Mouse (Mus musculus): Measurements from ENCODE around the gene S100z. TPM values are rescaled to one million over a fixed set of nuclear protein-coding genes. Genes with fewer than 3 reads are reported as not detected.

Gene S100z
- not detected for polyA plus RNA-seq (2017; shearing (Covaris generic))

DNA sequence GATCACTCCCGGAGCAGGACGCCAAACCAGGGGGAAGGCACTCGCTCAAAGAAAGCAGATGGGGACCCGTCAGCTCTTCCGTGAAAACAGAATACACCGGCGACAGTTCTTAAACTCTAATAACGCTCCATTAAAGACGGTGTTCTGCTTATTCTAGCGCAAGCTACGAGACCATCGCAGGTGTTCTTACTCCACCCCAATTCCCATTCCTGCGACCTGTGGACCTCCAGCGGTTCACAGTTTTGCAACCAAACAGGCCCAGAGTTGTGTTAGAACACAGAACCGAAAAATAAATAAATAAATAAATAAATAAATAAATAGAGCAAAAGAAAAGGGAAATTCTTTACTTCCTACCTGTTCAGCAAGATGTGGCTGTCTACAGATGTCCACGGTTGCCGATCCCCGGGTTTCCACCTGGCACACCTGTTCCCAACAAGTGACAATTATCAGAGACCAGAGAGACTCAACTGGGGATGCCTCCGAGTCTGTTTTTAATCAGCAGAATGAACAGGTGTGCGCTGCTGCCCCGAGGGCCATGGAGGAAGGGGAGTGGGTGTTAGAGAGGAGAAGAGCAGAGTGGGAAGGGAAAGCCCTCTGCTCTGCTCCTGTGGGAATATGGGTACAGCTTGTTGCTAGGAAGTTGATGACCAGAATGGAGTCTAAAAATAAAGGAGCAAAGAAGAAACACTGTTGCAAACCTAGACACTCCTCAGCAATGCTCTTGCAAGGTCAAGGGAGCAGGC, at the start of gene S100z:
S100z (minus strand) TSS at position 51 of the 743 bp plus-strand sequence.

DNA sequence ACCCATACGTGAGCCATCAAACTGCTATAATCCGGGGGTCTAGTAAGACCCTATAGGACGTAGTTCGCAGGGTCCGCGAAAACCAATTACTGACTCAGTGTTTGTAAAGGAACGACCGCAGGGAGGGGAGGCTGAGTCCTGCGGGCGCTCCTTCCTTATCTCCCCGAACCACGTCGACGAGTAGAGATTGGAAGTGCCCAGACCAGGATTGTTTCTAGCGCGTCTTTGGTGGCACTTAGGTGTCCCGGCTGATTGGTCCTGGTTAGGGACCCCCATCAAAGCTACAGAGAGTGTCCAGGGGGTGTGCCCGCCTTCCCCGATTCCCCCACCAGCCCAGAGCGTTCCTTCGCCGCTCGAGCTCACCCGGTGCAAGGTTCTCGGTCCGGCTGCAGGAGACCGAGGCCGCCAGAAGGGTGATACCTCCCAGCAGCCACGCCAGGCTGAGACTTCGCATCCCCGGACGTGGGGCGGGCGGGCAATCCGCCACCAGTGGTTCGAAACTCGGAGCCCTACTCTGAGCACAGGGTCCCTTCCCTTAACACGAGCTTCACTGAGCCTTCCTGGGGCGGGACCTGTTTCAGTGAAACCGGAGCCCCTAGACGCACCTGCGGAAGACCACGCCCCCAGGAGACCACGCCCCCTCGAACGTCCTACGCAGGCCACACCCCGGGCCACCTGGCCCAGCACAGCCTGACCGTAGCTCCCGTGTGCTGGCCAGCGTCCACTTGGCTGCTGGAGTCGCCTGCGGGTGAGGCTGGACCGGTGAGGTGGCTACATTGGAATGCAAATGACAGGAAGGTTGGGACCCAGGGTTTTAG, 46.4 kb upstream of the S100z start, which contains the start of gene F2rl1:
F2rl1 (minus strand) TSS at position 554 of the 818 bp plus-strand sequence.

DNA sequence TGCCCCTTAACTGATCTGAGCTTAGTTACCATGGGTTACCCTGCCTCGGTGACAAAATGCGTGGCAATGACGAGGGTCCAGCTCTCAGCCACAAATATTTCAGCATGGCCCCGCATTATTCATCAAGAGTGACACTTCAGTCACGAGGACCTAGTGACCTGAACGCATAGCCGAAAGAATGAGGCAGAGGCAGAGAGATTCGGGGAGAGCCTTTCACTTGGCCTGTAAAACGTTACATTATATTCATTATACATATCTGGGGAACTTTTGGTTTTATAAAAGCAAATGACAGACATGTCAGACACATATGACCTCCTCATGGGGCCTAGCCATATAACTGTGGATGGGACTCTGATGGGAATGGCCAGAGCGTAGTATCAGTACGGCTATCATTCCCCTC, 33.7 kb downstream of the S100z start, which contains the start of gene Crhbp:
Crhbp (minus strand) TSS at position 101 of the 400 bp plus-strand sequence.

Other genes with a start within 250 kb of the S100z start
- gene Pde8b, start 228.4 kb downstream of the S100z start, polyA plus RNA-seq (2017; shearing (Covaris generic)), result 0.88 TPM
- 2.1 TPM for gene Zbed3, start 155.1 kb downstream of the S100z start, polyA plus RNA-seq (2017; shearing (Covaris generic))
- gene Aggf1, start 103.4 kb downstream of the S100z start, polyA plus RNA-seq (2017; shearing (Covaris generic)), result 7.3 TPM
- gene Crhbp, start 33.8 kb downstream of the S100z start, polyA plus RNA-seq (2017; shearing (Covaris generic)), result not detected
- 23.2 TPM for gene F2rl1, start 46.5 kb upstream of the S100z start, polyA plus RNA-seq (2017; shearing (Covaris generic))
- 61.3 TPM for gene F2r, start 139.8 kb upstream of the S100z start, polyA plus RNA-seq (2017; shearing (Covaris generic))
- gene F2rl2, start 218.1 kb upstream of the S100z start, polyA plus RNA-seq (2017; shearing (Covaris generic)), result 2.5 TPM